ENCODE assay signal across 13 mouse cellular contexts in genomic region chr1:106321432-106322126, GRCm38 (mm10).
DNase-seq lines count a peak whose midpoint lies in the region; ATAC-seq lines count a peak whose summit lies in the region.
"Had no signal": no experiment of that assay in that cellular context is flagged by ENCODE, and none has a peak within 500 bp of the region (broad histone marks: within the 10 kb centered on the region; RNA-seq: fewer than 3 reads in every experiment).

No protein-coding gene starts in this region.

- intact Hi-C loops in heart, postnatal 36 days (cut with DNase I) = no loop called here

- peak; percentile 14 for DNase-seq in lung, postnatal 36 days
- DNase-seq in lung, postnatal 14 days = no peak
- peak; percentile 57 for DNase-seq in CD4-positive, CD25-positive, alpha-beta regulatory T cell, adult 2 months (ENCODE audit: low read depth, low spot score)
- peak; percentile 44 for DNase-seq in naive thymus-derived CD4-positive, alpha-beta T cell, adult 2 months (ENCODE audit: low read depth)
- DNase-seq in kidney, postnatal 10 days = no peak
- no peak for DNase-seq in heart, postnatal 36 days
- DNase-seq: adrenal gland, postnatal 25 days; cerebellum, adult 2 months; gastrocnemius, adult 2 months; heart, adult 18-20 months had no signal

- ATAC-seq in granulocyte monocyte progenitor cell, adult 5-6 weeks (replicated peaks; ENCODE audit: poor library complexity, severe bottlenecking) = peak; percentile 72
- ATAC-seq: forebrain, embryonic 16.5 days; intestine, postnatal 0 days had no signal

Comparison
In these comparisons a context has a peak if more than half of its experiments do, and no peak if none do; other contexts are left out.
1. DNase-seq: peak in lung, postnatal 36 days (single experiment), CD4-positive, CD25-positive, alpha-beta regulatory T cell, adult 2 months (single experiment) and naive thymus-derived CD4-positive, alpha-beta T cell, adult 2 months (single experiment); none in lung, postnatal 14 days (single experiment), kidney, postnatal 10 days (single experiment) and heart, postnatal 36 days (0 of 2).